Mouse (Mus musculus) 3T3-L1 (cell line): ENCODE results near the gene N6amt1.
A peak's percentile ranks its signal among the peaks of the same experiment; 100 is the strongest.

ENCODE experiments used
- DNase-seq: peaks from one replicate; pipeline ENCODE4 v3.0.0-alpha.2; 2015; ENCODE audit warnings: low read depth, low spot score

N6amt1 gene

GRCm38 (mm10) chr16:87384366-87384765, 30.4 kb downstream of the N6amt1 start:
- no peak for DNase-seq

GRCm38 (mm10) chr16:87387444-87387977, 33.5 kb downstream of the N6amt1 start:
- DNase-seq = peak; percentile 89

GRCm38 (mm10) chr16:87393813-87394548, 40.0 kb downstream of the N6amt1 start:
- DNase-seq = peak; percentile 85

GRCm38 (mm10) chr16:87405001-87405400, 51.0 kb downstream of the N6amt1 start:
- DNase-seq = peak; percentile 82
